Mouse (Mus musculus) brown adipose tissue, adult 24 weeks (tissue): ENCODE data around the gene Zcchc14. TPM values are rescaled to one million over a fixed set of nuclear protein-coding genes. Genes with fewer than 3 reads are reported as not detected.
"Not testable (repeated sequence)": the region's sequence is repeated elsewhere in the genome, so short reads cannot be mapped to it uniquely, and the experiment has no call there.

Experiments used
- H3K27ac ChIP-seq: fragments of 200-500 bp; replicated peaks from 2 replicates; pipeline ENCODE4 v1.5.1; 2012; ENCODE audit warnings: low read depth, mild to moderate bottlenecking, low read length
- H3K4me1 ChIP-seq: fragments of 200-500 bp; 2 replicates; pipeline ENCODE4 v1.6.1; 2012; ENCODE audit warnings: low read length, mixed read lengths; ENCODE audit not compliant: control insufficient read depth, insufficient read depth, insufficient read length
- H3K4me3 ChIP-seq: fragments of 200-500 bp; 2 replicates; pipeline ENCODE4 v1.5.1; 2012; ENCODE audit warnings: low read depth, mild to moderate bottlenecking, low read length, moderate library complexity; ENCODE audit not compliant: insufficient read depth
- polyA plus RNA-seq: library from polyadenylated mRNA; stranded (reverse); fragments of >200 nt; gene quantifications from 2 replicates; pipeline ENCODE4 v1.2.4, GENCODE M21; 2012; ENCODE audit not compliant: missing spikeins, insufficient read depth, insufficient read length

Gene Zcchc14
- polyA plus RNA-seq, 1 experiment: 8.9 TPM

- Histone ChIP-seq H3K27ac (peak overlapping the region; percentile 55), H3K4me3 (no peak overlapping the region), H3K4me1 (peaks cover 43% of the 10 kb centered on the region)
Measured at GRCm38 (mm10) chr8:121620801-121621516, 31.7 kb downstream of the Zcchc14 start.

GRCm38 (mm10) chr8:121619401-121619995, 33.2 kb downstream of the Zcchc14 start:
- Histone ChIP-seq H3K4me1 (peaks cover 46% of the 10 kb centered on the region), H3K4me3 (no peak overlapping the region), H3K27ac (peak overlapping the region; percentile 95)

DNA sequence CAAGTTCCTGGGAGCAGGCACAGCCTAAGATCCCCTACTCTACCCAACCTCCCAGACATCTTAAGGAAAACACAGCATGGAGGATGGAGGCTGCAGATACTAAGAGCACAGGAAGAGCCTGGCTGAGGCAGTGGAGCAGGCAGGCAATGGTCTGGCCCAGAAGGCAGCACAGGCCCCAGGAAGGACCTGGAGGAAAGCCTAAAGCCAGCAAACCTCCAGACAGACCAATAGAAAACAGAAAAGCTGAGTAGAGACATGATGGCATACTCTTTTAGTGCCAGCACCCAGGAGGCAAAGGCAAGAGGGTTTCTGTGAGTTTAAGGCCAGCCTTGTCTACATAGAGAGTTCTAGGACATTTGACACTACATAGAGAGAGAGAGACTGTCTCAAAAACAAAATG, 39.3 kb downstream of the Zcchc14 start:
- H3K4me3 ChIP-seq: no peak overlapping the region
- peaks cover 29% of the 10 kb centered on the region for H3K4me1 ChIP-seq
- H3K27ac ChIP-seq: no peak overlapping the region

- peaks cover 9% of the 10 kb centered on the region for H3K4me1 ChIP-seq
- H3K27ac ChIP-seq: no peak overlapping the region
- no peak overlapping the region for H3K4me3 ChIP-seq
Measured at GRCm38 (mm10) chr8:121609916-121610315, 42.8 kb downstream of the Zcchc14 start.

DNA sequence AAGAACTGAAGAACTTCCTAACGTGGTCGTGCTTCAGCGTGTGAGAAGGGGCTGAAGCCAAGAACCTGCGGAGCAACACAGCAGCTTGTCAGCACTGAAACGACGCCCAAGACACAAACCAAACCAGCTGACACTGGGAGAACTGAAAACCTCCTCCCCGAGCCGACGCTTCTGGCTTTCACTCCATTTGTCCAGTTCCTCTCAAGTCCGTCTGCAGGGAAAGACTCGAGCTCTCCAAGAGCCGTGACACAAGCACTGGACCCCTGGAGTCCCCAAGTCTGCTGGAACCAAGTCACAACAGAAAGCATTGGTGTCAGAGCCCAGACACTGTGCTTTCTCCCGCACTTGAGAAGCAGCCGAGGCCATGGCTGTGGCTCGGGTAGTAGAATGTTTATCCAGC, 43.5 kb downstream of the Zcchc14 start:
- Histone ChIP-seq H3K4me1 (peaks cover 9% of the 10 kb centered on the region), H3K4me3 (no peak overlapping the region), H3K27ac (no peak overlapping the region)

DNA sequence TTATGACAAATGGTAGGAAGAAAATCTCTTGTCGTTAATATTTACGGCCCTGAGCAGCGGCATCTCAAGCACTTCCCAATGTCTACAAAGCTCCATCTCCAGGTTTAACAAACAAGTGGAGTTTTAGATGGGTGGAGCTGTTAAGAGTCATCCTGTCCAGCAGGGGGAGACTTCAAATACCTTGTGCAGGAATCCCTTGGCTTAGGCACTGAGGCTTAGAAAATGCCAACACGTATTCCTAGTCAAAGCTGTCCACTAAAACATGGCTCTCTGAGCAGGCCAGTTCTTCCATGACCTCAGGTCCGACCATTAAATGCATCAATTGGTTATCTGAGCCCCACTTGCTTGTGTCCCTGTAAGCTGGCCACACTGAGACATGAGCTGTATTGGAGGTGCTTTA, 45.0 kb downstream of the Zcchc14 start:
- no peak overlapping the region for H3K4me3 ChIP-seq
- no peaks in the 10 kb centered on the region for H3K4me1 ChIP-seq
- H3K27ac ChIP-seq: no peak overlapping the region

- H3K4me3 ChIP-seq: no peak overlapping the region
- no peak overlapping the region for H3K27ac ChIP-seq
- H3K4me1 ChIP-seq: no peaks in the 10 kb centered on the region
Measured at GRCm38 (mm10) chr8:121603801-121604200, 48.9 kb downstream of the Zcchc14 start.

DNA sequence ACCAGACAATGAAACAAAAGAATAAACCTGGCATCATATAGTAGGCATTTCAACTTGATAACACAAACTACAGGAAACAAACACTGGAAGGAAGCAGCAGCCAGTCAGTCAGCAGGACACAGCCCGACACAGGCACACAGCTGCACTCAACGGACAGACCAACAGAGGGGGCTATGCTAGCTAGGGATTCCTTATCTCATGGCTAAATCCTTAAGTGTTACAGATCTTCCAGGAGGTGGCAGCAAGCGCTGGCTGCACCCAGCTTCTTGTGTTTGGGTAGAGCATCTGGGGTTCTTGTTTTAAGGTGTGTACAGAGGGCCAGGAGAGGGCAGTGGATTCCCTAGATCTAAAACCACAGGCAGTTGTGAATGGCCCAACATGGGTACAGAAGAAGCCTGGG, 49.8 kb downstream of the Zcchc14 start:
- no peaks in the 10 kb centered on the region for H3K4me1 ChIP-seq
- no peak overlapping the region for H3K4me3 ChIP-seq
- H3K27ac ChIP-seq: no peak overlapping the region

GRCm38 (mm10) chr8:121602411-121602810, 50.3 kb downstream of the Zcchc14 start:
- H3K27ac ChIP-seq: no peak overlapping the region
- H3K4me1 ChIP-seq: no peaks in the 10 kb centered on the region
- no peak overlapping the region for H3K4me3 ChIP-seq

DNA sequence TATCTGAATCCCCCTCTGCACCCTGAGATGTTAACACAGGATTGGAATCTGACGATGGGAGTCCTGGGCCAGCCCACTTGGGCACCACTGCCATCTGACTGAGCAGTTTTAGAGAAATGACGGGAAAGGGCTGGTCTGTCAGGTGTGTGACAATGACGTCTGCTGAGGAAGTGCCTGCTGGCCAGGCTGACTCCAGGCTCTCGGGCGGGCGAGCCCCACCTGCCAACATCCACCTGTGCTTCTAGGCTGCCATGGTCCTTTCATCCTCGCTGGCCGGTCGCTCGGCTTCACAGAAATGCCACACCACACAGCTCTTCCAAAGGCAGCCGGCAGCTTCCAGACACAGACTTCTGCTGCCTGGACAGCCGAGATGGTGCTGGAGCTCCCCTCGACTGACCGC, 52.9 kb downstream of the Zcchc14 start:
- Histone ChIP-seq H3K4me1 (no peaks in the 10 kb centered on the region), H3K4me3 (no peak overlapping the region), H3K27ac (no peak overlapping the region)

DNA sequence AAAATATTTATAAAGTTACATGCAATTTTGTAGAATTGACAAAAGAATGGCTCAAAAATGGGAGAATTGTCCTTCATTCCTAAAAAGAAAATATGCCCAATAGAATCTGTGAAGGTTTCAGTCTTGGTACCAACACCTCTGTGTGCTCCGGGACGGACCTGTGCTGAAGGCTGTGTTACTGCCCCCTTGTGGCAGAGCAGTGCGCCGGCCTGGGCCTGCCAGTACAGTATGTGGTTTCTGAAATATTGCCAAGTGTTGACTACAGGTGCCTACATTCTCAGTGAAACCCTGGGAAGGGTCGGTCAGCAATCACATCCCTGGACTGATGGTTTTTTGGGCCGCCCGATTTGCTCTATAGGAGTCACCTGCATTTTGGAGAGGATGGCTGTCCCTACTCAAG, 53.8 kb downstream of the Zcchc14 start:
- Histone ChIP-seq H3K4me3 (no peak overlapping the region), H3K27ac (no peak overlapping the region), H3K4me1 (no peaks in the 10 kb centered on the region)

GRCm38 (mm10) chr8:121598190-121598589, 54.5 kb downstream of the Zcchc14 start:
- H3K4me1 ChIP-seq: no peaks in the 10 kb centered on the region
- H3K4me3 ChIP-seq: no peak overlapping the region
- no peak overlapping the region for H3K27ac ChIP-seq

GRCm38 (mm10) chr8:121597492-121597891, 55.2 kb downstream of the Zcchc14 start:
- H3K27ac ChIP-seq, H3K4me1 ChIP-seq, H3K4me3 ChIP-seq: not testable (repeated sequence)

DNA sequence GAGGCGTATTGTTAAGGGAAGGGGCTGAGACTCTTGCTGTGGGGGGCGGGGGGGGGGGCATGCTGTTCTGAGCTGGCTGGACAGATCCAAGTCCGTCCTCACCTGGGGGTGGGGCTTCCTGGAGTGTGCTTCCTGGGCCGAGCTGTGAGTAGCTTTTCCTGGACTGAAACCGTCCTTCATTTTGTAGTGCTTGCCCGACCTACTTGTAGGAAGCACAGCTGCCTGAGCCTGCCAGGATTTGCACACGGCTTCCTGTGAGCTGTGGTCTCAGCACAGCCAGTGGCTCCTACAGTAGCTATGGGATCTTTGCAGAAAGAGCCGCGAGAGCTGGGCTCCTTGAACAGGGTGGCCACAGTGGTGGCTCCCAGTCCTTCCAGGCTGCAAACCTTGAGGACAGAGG, 58.7 kb downstream of the Zcchc14 start:
- H3K27ac ChIP-seq: peak overlapping the region; percentile 44
- no peak overlapping the region for H3K4me3 ChIP-seq
- peaks cover 15% of the 10 kb centered on the region for H3K4me1 ChIP-seq

GRCm38 (mm10) chr8:121593293-121593692, 59.4 kb downstream of the Zcchc14 start:
- peaks cover 15% of the 10 kb centered on the region for H3K4me1 ChIP-seq
- no peak overlapping the region for H3K27ac ChIP-seq
- H3K4me3 ChIP-seq: no peak overlapping the region
